Mouse (Mus musculus) kidney, embryonic 14.5 days (tissue): ENCODE results near the gene Lsm4. TPM values are rescaled to one million over a fixed set of nuclear protein-coding genes. Genes with fewer than 3 reads are reported as not detected.

ENCODE experiments used
- ATAC-seq: fragments of 200-750 bp; cut with Nextera tagmentation; 2 replicates; pipeline ENCODE4 v1.8.0; 2017; ENCODE audit warnings: moderate number of reproducible peaks, mild to moderate bottlenecking, moderate TSS enrichment, moderate library complexity; ENCODE audit not compliant: low FRiP score, low TSS enrichment
- H3K27ac ChIP-seq: fragments of 300-500 bp; sonication (generic); 2 replicates; pipeline ENCODE4 v1.5.1; 2014; ENCODE audit warnings: low read depth, mild to moderate bottlenecking, low read length, moderate library complexity, mixed read lengths
- H3K27me3 ChIP-seq: fragments of 300-500 bp; sonication (generic); 2 replicates; pipeline ENCODE4 v1.6.1; 2014; ENCODE audit warnings: mild to moderate bottlenecking, low read length; ENCODE audit not compliant: control insufficient read depth, insufficient read depth
- H3K36me3 ChIP-seq: fragments of 300-500 bp; sonication (generic); 2 replicates; pipeline ENCODE4 v1.6.1; 2014; ENCODE audit warnings: low read length, mixed read lengths; ENCODE audit not compliant: control insufficient read depth, insufficient read depth
- H3K4me1 ChIP-seq: fragments of 300-500 bp; sonication (generic); 2 replicates; pipeline ENCODE4 v1.6.1; 2014; ENCODE audit warnings: low read length, mixed read lengths; ENCODE audit not compliant: control insufficient read depth, insufficient read depth
- H3K4me2 ChIP-seq: fragments of 300-500 bp; sonication (generic); replicated peaks from 2 replicates; pipeline ENCODE4 v1.6.1; 2014; ENCODE audit warnings: low read depth, mild to moderate bottlenecking, low read length
- H3K4me3 ChIP-seq: fragments of 300-500 bp; sonication (generic); 2 replicates; pipeline ENCODE4 v1.5.1; 2014; ENCODE audit warnings: mild to moderate bottlenecking, low read length
- H3K9ac ChIP-seq: fragments of 300-500 bp; sonication (generic); 2 replicates; pipeline ENCODE4 v1.6.1; 2014; ENCODE audit warnings: low read depth, mild to moderate bottlenecking, low read length, moderate library complexity
- H3K9me3 ChIP-seq: fragments of 300-500 bp; sonication (generic); 2 replicates; pipeline ENCODE4 v1.6.1; 2016; ENCODE audit warnings: low read length; ENCODE audit not compliant: control insufficient read depth
- WGBS: fragments of 180-500 bp; shearing (Covaris S2); extraction: QIAGEN DNeasy Blood & Tissue Kit; methylation state at CpG from one replicate; pipeline ENCODE4 v1.1.7; 2014; 5-methylcytosine and 5-hydroxymethylcytosine counted together
- polyA plus RNA-seq: library from polyadenylated mRNA; unstranded; fragments of >200 nt; fragmentation: Nextera tagmentation; extraction: Ambion mirVana; gene quantifications from 2 replicates; pipeline ENCODE4 v1.2.1, GENCODE M21; 2014

The Lsm4 gene
- polyA plus RNA-seq, 1 experiment from 2014 or later, result 353 TPM

GRCm38 (mm10) chr8:70703287-70703686 is 30.2 kb downstream of the Lsm4 start, which contains the start of gene Iqcn:
TSS of gene Iqcn (plus strand) at chr8:70703457.
- H3K4me2 ChIP-seq, result no peak within 1 kb of the TSS
- ATAC-seq, result no peak
- no peak within 1 kb of the TSS; the same call in 1 of the 2 replicates for H3K27ac ChIP-seq
- H3K4me1 ChIP-seq, result peaks cover 10% of the 10 kb centered on the region; the same call in 1 of the 2 replicates
- H3K27me3 ChIP-seq, result no peaks in the 10 kb centered on the region
- H3K36me3 ChIP-seq, result peaks cover 18% of the 10 kb centered on the region; the same call in 1 of the 2 replicates
- H3K9me3 ChIP-seq, result no peaks in the 10 kb centered on the region
- no peak within 1 kb of the TSS for H3K9ac ChIP-seq
- 93% methylated on average over 3 of the region's 3 CpGs for WGBS
- H3K4me3 ChIP-seq, result no peak within 1 kb of the TSS

- no peak overlapping the region for H3K4me3 ChIP-seq
- H3K4me2 ChIP-seq, result no peak overlapping the region
- ATAC-seq, result no peak
- no peaks in the 10 kb centered on the region for H3K9me3 ChIP-seq
- 89% methylated on average over 14 of the region's 14 CpGs for WGBS
- H3K27ac ChIP-seq, result no peak overlapping the region
- no peaks in the 10 kb centered on the region for H3K27me3 ChIP-seq
- no peak overlapping the region for H3K9ac ChIP-seq
- peaks cover 7% of the 10 kb centered on the region; the same call in 1 of the 2 replicates for H3K36me3 ChIP-seq
- no peaks in the 10 kb centered on the region for H3K4me1 ChIP-seq
Observed at GRCm38 (mm10) chr8:70708281-70708680, 35.2 kb downstream of the Lsm4 start.

GRCm38 (mm10) chr8:70709794-70710193 is 36.7 kb downstream of the Lsm4 start:
- no peaks in the 10 kb centered on the region for H3K27me3 ChIP-seq
- H3K36me3 ChIP-seq, result no peaks in the 10 kb centered on the region
- H3K9me3 ChIP-seq, result no peaks in the 10 kb centered on the region
- H3K4me1 ChIP-seq, result no peaks in the 10 kb centered on the region
- no peak overlapping the region for H3K4me2 ChIP-seq
- no peak overlapping the region for H3K4me3 ChIP-seq
- WGBS, result 91% methylated on average over 9 of the region's 9 CpGs
- H3K9ac ChIP-seq, result no peak overlapping the region
- no peak for ATAC-seq
- H3K27ac ChIP-seq, result no peak overlapping the region

GRCm38 (mm10) chr8:70710296-70710695 is 37.2 kb downstream of the Lsm4 start:
- H3K9ac ChIP-seq, result no peak overlapping the region
- H3K4me1 ChIP-seq, result no peaks in the 10 kb centered on the region
- H3K27ac ChIP-seq, result no peak overlapping the region
- 86% methylated on average over 1 of the region's 1 CpGs for WGBS
- no peak for ATAC-seq
- H3K4me3 ChIP-seq, result no peak overlapping the region
- no peaks in the 10 kb centered on the region for H3K9me3 ChIP-seq
- no peaks in the 10 kb centered on the region for H3K36me3 ChIP-seq
- no peak overlapping the region for H3K4me2 ChIP-seq
- no peaks in the 10 kb centered on the region for H3K27me3 ChIP-seq

GRCm38 (mm10) chr8:70711041-70711440 is 38.0 kb downstream of the Lsm4 start:
- no peak overlapping the region for H3K9ac ChIP-seq
- H3K4me3 ChIP-seq, result no peak overlapping the region
- ATAC-seq, result no peak
- H3K27me3 ChIP-seq, result no peaks in the 10 kb centered on the region
- H3K27ac ChIP-seq, result no peak overlapping the region
- no peaks in the 10 kb centered on the region for H3K36me3 ChIP-seq
- no peaks in the 10 kb centered on the region for H3K4me1 ChIP-seq
- no peaks in the 10 kb centered on the region for H3K9me3 ChIP-seq
- H3K4me2 ChIP-seq, result no peak overlapping the region
- WGBS, result 83% methylated on average over 11 of the region's 11 CpGs

- H3K4me1 ChIP-seq, result no peaks in the 10 kb centered on the region
- 73% methylated on average over 7 of the region's 7 CpGs for WGBS
- H3K27ac ChIP-seq, result no peak overlapping the region
- no peak overlapping the region for H3K4me3 ChIP-seq
- H3K4me2 ChIP-seq, result no peak overlapping the region
- ATAC-seq, result no peak
- H3K9me3 ChIP-seq, result no peaks in the 10 kb centered on the region
- H3K27me3 ChIP-seq, result no peaks in the 10 kb centered on the region
- no peaks in the 10 kb centered on the region for H3K36me3 ChIP-seq
- no peak overlapping the region for H3K9ac ChIP-seq
Observed at GRCm38 (mm10) chr8:70713991-70714390, 40.9 kb downstream of the Lsm4 start.

GRCm38 (mm10) chr8:70715086-70715485 is 42.0 kb downstream of the Lsm4 start:
- no peak overlapping the region for H3K4me2 ChIP-seq
- 49% methylated on average over 2 of the region's 2 CpGs for WGBS
- no peak overlapping the region for H3K4me3 ChIP-seq
- no peak overlapping the region for H3K27ac ChIP-seq
- ATAC-seq, result no peak
- H3K27me3 ChIP-seq, result no peaks in the 10 kb centered on the region
- no peaks in the 10 kb centered on the region for H3K36me3 ChIP-seq
- no peaks in the 10 kb centered on the region for H3K4me1 ChIP-seq
- no peak overlapping the region for H3K9ac ChIP-seq
- no peaks in the 10 kb centered on the region for H3K9me3 ChIP-seq

- no peak overlapping the region for H3K9ac ChIP-seq
- no peaks in the 10 kb centered on the region for H3K27me3 ChIP-seq
- ATAC-seq, result no peak
- no peak overlapping the region for H3K4me3 ChIP-seq
- no peak overlapping the region for H3K4me2 ChIP-seq
- WGBS, result 87% methylated on average over 40 of the region's 40 CpGs
- H3K27ac ChIP-seq, result no peak overlapping the region
- no peaks in the 10 kb centered on the region for H3K4me1 ChIP-seq
- H3K36me3 ChIP-seq, result no peaks in the 10 kb centered on the region
- H3K9me3 ChIP-seq, result no peaks in the 10 kb centered on the region
Observed at GRCm38 (mm10) chr8:70716521-70717400, 43.7 kb downstream of the Lsm4 start.

- no peak within 1 kb of the TSS for H3K4me3 ChIP-seq
- H3K27ac ChIP-seq, result no peak within 1 kb of the TSS
- H3K27me3 ChIP-seq, result no peaks in the 10 kb centered on the region
- 0 out of 2 replicates have a peak within 1 kb of the TSS, but pooled peaks have one; percentile 5 for H3K4me2 ChIP-seq
- no peak for ATAC-seq
- H3K36me3 ChIP-seq, result no peaks in the 10 kb centered on the region
- no peaks in the 10 kb centered on the region for H3K4me1 ChIP-seq
- H3K9me3 ChIP-seq, result no peaks in the 10 kb centered on the region
- 6% methylated on average over 19 of the region's 19 CpGs for WGBS
- no peak within 1 kb of the TSS for H3K9ac ChIP-seq
Observed at GRCm38 (mm10) chr8:70718297-70718696, 45.2 kb downstream of the Lsm4 start, which contains the start of gene Gm3336. TSS of gene Gm3336 (plus strand) at chr8:70718543.
